Mouse (Mus musculus): ENCODE measurements at regions not wholly inside any gene's neighbourhood (a gene's known extent, or its start where the extent isn't known, plus 50 kb on each side); places are given as distances from the start of the nearest gene placed in this dataset.
"Not testable (repeated sequence)": the region's sequence is repeated elsewhere in the genome, so short reads cannot be mapped to it uniquely, and the experiment has no call there.

DNA sequence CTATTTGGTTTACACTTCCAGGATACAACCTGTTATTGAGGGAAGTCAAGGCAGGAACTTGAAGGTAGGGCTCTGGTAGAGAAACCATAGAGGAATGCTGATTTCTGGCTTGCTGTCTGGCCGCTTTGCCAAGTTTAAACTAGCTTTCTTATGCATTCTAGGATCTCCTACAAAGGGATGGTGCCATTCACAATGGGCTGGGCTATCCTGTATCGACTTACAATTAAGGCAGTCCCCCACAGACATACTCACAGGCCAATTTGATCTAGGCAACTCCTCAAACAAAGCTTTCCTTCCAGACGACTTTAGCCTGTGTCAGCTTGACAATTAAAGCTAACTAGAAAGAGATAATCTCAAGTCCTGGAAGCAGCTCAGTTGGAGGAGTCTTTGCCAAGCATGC lies 83.1 kb downstream of the Phlda1 start:
- DNase-seq (ENCODE audit: low spot score in 2 of 2) = no peak

DNA sequence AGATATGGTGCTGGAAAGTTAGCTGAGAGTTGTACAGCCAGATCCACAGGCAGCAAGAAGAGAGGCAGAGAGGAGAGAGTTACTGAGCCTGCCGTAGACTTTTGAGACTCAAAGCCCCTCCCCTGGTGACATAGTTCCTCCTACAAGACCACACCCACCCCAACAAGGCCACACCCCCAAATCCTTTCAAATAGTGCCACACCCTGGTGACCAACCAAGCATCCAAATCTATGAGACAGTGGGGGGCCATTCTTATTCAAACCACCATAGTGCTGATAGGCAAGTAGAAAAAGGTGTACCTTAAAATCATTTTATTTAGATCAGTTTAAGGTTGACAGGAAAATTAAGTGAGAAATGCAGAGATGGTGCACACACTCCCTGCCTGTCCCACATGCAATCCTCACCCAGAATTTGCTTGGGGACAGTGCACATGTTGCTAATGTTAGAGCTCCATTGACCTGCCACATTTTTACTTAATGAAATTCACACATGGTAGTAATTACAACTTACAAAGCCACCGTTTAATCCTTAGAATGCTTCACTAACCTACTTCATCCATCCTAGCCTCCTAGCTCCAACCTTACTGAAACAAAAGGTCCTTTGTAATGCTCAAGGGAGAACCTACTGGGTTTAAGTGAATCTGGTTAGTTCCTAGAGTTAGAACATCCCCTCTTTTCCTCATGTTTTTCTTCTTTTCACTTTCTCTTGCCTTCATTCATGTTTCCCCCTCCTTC lies 86.5 kb downstream of the Phlda1 start:
- no peak for DNase-seq (ENCODE audit: low spot score in 2 of 2)

DNA sequence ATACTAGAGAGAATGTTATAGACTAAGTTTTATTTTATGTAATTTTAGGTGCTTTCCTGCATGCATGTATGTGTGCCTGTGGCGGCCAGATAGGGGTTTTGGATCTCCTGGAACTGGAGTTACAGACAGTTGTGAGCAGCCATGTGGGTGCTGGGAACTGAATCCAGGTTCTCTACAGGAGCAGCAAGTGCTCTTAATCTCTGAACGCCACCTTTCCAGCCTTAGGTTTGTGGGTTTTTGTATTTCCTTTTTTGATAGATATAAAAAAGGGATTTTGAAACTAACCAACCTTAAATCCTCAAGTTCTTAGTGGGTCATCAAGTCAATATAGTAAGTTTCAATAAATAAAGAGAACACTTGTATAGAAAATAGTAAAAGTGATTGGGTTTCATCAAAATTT lies 87.2 kb downstream of the Phlda1 start:
- no peak for DNase-seq (ENCODE audit: low spot score in 2 of 2)

DNA sequence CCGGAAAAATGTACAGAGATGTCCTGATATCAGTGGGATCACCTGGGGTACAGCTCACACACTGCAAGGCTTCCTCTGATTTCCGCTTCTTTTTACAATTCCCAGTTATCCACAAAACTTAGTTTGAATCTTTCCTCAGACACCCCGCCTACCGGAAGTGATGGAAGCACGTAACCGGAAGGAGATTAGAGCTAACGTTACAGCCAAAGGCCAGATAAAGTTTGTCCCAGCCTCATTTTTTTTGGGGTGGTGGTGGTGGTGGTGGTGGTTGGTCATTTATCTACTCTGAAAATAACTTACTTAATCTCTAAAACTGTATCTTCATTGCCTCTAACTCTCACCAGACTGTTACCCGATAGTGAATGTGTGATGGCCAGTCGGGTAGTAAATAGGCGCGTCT lies 88.1 kb downstream of the Phlda1 start:
- no peak for DNase-seq (ENCODE audit: low spot score in 2 of 2)

DNA sequence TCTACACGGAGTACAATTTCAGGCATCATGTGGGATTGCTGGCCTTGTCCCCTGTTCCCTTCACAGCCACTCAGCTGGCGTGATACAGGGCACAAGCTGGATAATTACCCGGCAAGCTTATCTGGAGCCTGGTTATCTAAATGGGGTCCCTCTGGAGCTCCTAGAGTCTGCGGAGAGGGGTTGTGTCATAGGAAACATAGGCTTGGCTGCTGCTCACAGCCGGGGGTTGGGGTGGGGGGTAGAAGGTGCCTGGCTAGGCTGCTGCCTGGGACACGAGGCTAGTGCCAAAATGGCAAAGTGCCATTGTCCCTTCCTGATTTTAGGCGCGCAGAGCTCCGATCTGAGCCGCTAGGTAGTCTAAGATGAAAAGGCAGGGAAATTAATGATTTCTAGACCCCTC lies 88.6 kb downstream of the Phlda1 start:
- no peak for DNase-seq (ENCODE audit: low spot score in 2 of 2)

DNA sequence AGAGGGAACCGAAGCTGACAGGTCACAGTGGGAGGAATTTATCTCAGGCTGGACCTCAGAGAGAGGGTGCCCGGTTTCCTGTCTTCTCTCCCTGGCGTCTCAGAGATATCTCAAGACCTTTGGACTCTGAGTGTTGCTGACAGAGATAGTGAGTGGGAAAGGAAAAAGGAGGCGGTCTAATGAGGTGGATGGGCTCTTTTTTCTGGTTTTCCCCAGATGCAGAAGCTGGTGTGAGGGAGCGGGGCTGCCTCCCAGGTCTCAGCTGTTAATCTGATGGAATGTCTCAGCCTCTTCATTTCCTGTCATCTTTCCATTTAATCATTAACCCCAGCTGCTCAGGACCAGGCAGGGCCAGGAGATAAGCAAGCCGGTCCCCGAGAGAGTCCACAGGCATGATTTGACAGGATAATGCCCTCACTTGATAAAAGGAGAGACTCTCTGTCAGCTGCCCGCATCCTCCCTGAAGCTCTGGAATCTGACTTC lies 89.5 kb downstream of the Phlda1 start:
- DNase-seq (ENCODE audit: low spot score in 2 of 2) = no peak

DNA sequence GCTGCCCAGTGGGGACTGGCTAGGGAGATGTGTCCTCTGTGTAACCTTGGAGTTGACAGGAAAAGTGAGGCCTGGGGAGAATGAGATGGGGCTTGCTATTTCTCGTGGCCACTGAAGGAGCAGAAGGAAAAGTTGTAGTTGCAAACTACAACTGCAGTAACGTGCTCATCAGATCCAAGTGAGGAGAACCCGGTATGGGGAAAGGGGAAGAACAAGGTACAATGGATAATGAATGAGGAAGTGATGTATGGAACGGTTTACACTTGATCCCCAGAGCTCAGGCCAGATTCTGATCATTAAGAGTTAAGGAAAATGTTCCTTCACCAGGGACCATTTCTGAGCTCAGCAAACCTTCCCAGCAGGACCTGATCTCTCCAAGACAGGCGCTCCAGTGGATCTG lies 92.6 kb downstream of the Phlda1 start:
- DNase-seq (ENCODE audit: low spot score in 2 of 2) = no peak

DNA sequence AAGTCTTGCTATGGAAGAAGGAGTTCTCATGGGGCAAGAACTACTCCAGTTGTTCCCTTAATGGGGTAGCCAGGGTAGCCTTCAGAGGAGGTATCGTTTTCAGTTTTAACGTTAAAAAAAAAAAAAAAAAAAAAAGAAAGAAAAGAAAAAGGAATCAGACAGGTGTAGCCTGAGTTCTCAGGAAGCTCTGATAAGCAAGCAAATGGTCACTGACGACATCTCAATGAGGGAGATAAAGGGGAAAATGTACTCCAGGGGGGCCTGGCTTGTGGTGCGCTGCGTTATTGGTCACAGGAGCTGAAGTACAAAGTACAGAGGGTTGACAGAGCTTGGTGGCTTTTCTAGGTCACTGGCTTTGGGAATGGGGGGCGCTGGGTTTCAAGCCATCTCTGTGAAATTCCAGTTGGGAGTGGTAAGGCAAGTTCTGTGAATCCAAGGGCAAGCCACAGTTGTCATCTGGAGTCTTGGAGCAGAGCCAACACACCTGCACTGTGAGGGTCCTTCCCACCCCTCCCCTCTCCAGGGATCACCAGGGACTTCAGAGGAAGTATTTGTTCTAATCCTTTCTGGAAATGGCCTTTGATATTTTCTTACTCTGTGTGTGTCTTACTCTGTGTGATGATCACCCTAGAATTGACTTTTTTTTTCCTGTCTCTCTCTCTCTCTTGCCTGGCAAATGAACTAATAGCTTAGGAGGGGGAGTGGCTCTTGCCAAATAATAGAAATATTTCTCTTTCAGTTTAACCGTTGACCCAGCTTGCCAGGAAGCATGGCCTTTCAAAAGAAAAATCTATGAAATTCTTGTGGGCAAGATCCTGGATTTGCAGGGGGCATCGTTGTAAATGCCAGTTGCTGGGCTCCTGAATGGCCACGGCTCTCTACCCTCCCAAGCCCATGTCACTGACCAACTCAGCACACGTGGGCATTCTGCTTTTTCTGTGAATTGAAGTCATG lies 93.5 kb downstream of the Phlda1 start:
- DNase-seq (ENCODE audit: low spot score in 2 of 2) = no peak

DNA sequence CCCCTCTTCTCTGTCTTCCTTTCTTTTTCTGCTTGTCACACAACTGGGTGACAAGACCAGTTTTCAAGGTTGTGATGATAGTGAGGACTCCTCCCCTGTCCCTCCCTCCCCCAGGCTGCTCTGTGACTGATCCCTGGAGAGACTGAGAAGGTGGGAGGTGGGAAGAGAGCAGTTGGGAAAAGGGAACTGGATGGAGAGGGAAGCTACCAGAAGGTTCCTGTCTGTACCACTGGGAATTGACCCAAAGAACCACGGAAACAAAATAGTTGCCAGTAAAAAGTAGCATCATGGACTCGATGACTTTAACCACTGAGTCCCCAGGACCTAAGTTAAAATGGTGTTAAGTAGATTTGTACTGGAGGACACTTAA lies 94.2 kb downstream of the Phlda1 start:
- DNase-seq (ENCODE audit: low spot score in 2 of 2) = no peak

DNA sequence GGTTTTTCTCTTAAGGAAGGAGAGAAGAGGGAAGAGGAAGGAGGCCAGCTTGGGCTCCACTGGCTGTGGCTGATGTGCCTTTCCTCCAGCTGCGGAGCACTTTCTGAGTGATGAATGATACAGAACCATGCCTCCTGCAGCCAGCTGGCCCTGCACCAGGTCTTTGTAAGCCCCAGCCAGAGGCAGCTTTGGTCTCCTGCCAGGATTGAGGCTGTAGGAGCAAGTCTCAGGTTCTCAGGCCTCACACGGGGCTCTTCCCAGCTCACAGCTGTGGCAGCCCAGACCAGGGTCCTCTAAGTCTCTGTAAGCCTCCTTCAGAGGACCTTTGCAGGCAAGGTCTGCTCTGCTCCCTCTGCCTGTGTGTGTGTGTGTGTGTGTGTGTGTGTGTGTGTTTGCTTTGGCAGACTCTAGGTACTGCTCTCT lies 94.6 kb downstream of the Phlda1 start:
- peak; percentile 49 to 74 for DNase-seq (ENCODE audit: low spot score in 2 of 2)

DNA sequence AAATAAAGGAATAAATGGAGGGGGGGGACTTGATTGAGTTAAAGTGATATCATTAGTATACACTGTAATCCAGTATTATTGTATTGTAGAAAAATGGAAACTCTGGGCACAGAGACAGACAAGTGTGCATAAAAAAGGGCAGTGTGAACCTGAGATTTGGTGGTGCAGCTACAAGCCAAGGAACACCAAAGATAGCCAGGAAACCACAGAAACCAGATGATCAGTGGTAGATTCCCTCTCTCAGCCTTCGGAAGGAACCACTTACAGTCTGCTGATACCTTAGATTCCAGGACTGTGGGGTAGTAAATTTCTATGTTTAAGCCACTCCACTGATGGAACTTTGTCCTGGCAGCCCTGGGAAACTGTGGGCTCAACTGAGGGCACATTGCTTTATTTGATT lies 97.1 kb downstream of the Phlda1 start:
- DNase-seq (ENCODE audit: low spot score in 2 of 2) = no peak

DNA sequence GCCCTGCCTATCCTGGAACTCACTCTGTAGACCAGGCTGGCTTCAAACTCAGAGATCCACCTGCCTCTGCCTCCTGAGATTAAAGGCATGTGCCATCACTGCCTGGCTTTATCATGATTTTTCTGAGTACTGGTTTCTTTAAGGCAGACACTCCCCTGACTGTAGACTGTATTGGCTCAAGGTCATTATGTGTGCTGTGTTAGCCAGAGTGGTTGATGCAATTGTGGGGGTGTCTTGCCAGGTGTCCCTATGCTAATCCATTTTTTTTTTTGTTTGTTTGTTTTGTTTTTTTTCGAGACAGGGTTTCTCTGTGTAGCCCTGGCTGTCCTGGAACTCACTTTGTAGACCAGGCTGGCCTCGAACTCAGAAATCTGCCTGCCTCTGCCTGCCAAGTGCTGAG lies 101.3 kb downstream of the Phlda1 start:
- not testable (repeated sequence) for DNase-seq (ENCODE audit: low spot score in 2 of 2)

DNA sequence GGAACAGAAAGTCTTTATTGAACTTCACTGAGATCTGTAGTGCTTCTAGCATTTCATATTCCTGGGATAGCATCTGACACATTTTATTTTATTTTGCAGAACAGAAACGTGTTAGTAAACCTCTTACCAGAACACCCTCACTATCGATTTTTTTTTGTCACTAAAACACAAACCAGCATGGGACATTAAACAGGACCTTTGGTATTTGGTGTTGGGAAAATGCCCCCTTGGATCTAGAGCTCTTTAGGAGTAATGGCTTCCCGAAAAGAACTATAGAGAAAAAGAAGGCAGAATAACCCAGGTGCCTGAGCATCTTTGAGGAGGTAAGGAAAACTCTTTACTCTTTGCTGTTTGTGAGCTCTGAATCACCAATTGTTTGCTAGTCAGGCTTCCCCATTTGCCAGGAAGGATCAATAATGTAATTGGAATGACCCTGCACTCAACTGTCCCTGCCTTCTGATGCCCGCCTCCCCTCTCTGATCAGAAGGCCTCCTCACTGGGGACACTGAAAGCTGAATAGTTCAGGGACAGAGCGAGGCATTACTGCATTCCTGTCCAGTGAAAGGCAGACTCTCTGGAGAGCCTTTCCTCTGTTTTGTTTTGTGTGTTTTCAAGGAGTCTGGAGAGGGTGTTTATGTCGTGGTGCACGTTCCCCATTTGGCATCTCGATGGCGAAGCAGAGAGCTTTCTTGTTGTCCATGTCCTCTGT lies 102.5 kb downstream of the Phlda1 start:
- DNase-seq (ENCODE audit: low spot score in 2 of 2) = no peak

DNA sequence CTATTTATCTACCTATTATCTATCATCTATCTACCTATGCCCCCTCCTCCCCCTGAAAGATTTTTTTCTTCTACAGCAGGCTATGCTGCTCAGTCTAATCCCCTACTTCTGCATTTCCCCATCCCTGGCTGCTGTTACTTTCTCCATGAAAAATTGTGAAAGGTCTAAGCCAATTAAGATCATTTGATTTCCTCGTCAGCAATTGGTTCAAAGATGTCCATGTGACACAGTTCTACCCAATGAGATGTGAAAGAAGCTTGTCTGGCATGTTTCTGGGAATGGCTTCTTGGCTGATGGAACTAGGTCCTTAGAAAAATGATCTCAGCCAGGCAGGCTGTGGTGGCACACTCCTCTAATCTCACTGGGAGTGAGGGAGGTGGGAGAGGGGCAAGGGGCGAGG lies 103.8 kb downstream of the Phlda1 start:
- DNase-seq (ENCODE audit: low spot score in 2 of 2) = no peak

DNA sequence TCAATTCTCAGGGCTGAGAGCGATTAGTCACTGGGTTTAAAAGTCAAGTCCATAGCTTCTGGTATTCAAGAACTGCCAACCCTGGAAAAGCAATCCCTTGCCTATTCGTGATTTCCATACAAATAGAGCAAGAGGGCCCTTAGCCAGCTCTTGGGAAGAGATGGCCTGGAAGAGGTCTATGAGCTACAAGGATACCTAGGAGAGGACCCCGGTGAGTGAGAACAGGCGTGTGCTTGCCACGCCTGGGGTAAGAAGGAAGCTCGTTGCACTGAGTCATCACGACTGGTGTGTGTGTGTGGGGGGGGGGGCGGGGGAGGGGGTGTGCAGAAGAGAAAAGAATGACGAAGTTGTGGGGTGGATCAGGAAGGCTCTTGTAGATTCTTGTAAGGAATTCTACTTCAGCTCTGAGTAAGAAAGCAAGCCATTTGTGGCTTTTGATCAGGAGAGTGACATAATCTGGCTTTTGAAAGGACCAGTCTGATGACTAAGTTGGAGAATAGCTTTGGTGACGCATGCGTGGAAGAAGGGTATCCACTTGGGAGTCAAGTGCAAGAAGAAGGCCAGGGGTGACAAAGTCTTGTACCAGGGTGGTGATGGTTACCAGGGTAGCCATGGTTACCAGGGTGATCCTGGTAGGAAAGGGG lies 113.7 kb downstream of the Phlda1 start:
- no peak for DNase-seq (ENCODE audit: low spot score in 2 of 2)

DNA sequence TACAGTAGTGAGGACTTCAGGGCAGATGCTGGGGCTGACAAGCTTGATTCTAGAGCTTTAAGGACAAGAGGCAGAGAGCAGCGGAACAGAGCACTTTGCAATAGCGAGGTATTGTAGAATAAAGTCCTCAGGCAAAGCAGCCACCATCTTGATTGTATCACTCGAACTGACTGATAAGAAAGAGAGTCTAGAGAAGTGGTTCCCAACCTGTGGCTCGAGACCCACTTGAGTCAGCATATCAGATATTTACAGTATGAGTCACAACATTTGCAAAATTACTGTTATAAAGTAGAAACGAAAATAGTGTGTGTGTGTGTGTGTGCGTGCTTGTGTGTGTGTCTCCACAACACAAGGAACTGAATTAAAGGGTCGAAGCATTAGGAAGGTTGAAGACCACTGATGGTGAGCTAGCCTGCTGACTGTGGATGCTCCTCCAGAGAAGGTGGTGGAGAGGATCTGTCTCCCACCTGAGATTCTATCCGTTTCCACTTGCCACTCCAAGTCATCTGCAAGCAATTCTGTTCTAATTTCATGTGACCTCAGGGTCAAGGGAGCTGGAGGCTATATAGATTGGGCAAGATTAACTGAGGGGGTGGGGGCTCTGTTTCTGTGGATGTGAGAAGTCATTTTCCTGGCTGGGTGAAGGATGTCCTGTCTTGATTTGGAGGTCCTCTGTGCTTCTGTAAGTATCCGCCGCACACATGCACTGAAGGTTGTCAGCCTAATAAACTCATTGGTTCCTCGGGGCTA lies 115.0 kb downstream of the Phlda1 start:
- no peak for DNase-seq (ENCODE audit: low spot score in 2 of 2)

DNA sequence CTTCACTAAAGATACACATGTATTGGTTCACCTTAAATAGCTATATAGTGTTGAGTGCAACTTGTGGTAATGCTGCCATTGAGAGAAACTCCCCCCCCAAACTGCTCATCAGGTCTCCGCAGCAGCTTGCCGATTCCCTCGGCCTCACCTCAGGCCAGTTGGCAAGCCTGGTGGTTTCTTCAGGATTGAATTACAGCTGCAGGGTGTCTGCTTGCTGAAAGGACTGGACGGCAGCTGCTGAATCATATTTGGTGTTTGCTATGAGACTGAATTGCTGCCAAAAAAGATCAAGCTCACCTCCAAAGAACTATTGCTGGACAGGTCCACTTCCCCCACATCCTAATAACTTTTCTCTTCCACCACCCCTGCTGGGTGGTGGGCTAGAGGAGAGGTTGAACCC lies 116.7 kb downstream of the Phlda1 start:
- DNase-seq (ENCODE audit: low spot score in 2 of 2) = no peak

DNA sequence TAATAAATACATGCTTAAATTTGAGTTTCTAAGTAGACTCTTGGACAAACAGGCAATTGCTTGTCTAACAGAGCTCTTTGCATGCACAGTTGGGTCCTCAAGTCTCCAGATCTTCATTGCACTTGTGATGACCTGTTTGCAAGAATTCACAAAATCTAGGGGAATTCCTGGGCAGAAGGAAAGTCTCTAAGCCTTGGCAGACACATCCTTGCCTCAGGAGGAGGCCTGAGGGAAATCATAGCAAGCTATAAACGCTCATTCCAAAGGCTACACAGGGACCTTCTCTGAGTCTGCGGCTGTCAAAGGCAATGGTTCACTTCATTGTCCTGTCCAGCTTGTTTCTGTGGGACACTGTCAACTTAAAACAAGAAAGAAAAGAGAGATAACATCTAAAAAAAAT lies 117.9 kb downstream of the Phlda1 start:
- DNase-seq (ENCODE audit: low spot score in 2 of 2) = no peak

DNA sequence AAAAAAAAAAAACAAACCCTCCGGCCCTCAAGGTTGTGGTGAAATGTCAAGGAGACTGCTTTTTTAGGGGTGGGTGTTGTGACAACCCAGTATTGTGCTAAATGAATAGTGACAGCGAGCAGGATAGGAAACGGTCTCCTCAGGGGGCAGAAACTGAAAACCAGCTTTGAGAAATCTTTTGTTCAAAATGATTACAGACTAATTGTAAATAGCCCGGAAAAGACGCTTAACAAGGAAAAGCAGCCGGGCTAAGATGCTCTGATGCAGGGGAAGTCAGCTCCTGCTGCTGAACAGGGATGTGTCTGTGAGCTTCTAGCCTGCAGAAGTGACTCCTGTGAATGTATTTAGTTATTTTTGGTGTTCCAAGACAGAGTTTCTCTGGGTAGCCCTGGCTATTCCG lies 118.5 kb downstream of the Phlda1 start:
- DNase-seq (ENCODE audit: low spot score in 2 of 2) = no peak

DNA sequence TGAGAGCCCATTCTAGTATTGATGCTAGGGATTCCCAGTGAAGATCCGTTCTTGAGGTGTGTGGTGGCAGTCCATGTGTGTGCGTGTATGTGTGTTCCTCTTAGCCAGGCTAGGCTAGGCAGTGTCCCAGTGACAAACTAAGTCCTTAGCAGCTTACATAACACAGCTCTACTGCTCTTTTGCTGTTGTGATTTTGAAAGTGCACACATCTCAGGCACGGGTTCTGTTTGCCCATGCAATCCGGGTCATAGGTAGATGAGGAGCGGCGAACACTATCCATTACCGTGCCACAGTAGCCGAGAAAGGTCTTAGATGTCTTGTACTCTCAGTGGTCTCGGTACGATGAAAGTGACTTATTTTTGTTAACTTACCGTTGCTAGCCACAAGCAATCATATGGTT lies 119.5 kb downstream of the Phlda1 start:
- DNase-seq (ENCODE audit: low spot score in 2 of 2) = no peak

DNA sequence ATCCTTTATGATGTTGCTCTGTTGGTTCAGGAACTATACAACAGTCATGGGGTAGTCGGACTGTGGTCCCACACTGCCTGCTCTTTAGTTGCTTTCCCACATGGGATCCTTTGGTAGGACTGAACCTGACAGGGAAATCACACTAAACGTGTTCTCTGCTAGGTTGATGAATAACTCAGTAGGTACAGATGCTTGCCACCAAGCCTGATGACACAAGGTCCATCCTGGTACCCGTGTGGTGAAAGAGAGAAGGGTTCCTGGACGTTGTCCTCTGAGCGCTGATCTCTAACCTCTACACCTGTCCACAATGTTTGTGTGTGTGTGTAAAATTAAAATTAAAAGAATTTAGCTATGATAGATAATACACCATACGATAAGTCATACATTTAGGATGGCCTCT lies 119.9 kb downstream of the Phlda1 start:
- DNase-seq (ENCODE audit: low spot score in 2 of 2) = no peak

Measured in adrenal gland, postnatal 4 days (tissue).